Mouse (Mus musculus) megakaryocyte, embryonic 14.5 days (primary cell): ENCODE measurements at regions not wholly inside any gene's neighbourhood (a gene's known extent, or its start where the extent isn't known, plus 50 kb on each side); places are given as distances from the start of the nearest gene placed in this dataset.

Source experiments
- FLI1 ChIP-seq: IDR thresholded peaks from 2 replicates; pipeline ENCODE4 v1.6.1; 2012; ENCODE audit warnings: low read length, inconsistent platforms, mixed read lengths
- GATA1 ChIP-seq: IDR thresholded peaks from 3 replicates; pipeline ENCODE4 v1.6.1; 2012; ENCODE audit warnings: mixed read lengths, low read length, inconsistent platforms, borderline replicate concordance

DNA sequence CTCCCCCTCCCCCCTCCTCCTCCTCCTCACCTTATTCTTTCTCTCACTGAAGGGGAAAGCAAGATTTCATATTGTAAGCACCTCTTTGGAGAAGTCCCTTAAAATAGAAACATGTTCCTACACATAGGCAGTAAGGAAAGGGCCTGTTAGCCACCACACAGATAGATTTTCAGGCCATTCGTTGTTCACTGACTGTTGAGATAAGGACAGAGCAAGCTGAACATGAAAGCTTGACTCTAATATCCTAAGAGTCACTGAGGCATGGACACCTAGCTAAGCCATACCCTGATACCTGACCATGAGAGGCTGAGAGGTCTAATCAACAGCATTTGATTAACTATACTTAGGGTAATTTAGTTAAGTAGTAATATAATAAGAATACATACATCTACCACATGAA, 609.7 kb downstream of the Kcnj2 start:
- TF ChIP-seq GATA1 (no peak), FLI1 (no peak)
